ENCODE assay signal across 11 mouse cellular contexts in the genomic region with DNA sequence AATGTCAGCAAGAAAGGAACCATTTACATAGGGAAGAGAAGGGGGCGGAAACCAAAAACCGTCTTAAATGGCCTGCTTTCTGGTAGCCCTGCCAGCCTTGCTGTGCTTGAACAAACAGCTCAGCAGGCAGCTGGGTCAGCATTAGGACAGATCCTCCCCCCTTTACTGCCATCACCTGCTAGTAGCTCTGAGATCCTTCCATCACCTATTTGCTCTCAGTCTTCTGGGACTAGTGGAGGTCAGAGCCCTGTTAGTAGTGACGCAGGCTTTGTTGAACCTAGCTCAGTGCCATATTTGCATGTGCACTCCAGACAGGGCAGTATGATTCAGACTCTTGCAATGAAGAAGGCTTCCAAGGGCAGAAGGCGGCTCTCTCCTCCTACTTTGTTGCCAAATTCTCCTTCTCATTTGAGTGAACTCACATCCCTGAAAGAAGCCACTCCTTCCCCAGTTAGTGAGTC. TPM values are rescaled to one million over a fixed set of nuclear protein-coding genes. Genes with fewer than 3 reads are reported as not detected.
DNase-seq lines count a peak whose midpoint lies in the region; ATAC-seq and TF ChIP-seq lines count a peak whose summit lies in the region.
"Had no signal": no experiment of that assay in that cellular context is flagged by ENCODE, and none has a peak within 500 bp of the region (broad histone marks: within the 10 kb centered on the region; RNA-seq: fewer than 3 reads in every experiment).

No protein-coding gene starts in this region.

- H3K4me1 ChIP-seq in cerebellum, adult 2 months (ENCODE audit: control insufficient read depth, insufficient read depth, low read length), result peaks cover 7% of the 10 kb centered on the region
- H3K4me1 ChIP-seq in liver, adult 2 months (ENCODE audit: control insufficient read depth, insufficient read depth, low read length), result no peaks in the 10 kb centered on the region
- no peaks in the 10 kb centered on the region for H3K4me1 ChIP-seq in liver, embryonic 11.5 days (replicated peaks; ENCODE audit: control insufficient read depth, insufficient read depth, low read length)
- peaks cover 44% of the 10 kb centered on the region for H3K4me1 ChIP-seq in neural tube, embryonic 13.5 days (replicated peaks)
- H3K4me1 ChIP-seq: stomach, embryonic 15.5 days had no signal

- H3K4me2 ChIP-seq in liver, embryonic 11.5 days, result no peak overlapping the region
- H3K4me2 ChIP-seq in neural tube, embryonic 13.5 days, result no peak overlapping the region
- H3K4me2 ChIP-seq: stomach, embryonic 15.5 days had no signal

- H3K36me3 ChIP-seq in liver, adult 2 months (ENCODE audit: control insufficient read depth, insufficient read depth, low read length), result peaks cover 48% of the 10 kb centered on the region
- H3K36me3 ChIP-seq in liver, embryonic 11.5 days (ENCODE audit: control insufficient read depth, insufficient read depth, low read length), result peaks cover 25% of the 10 kb centered on the region
- peaks cover 48% of the 10 kb centered on the region for H3K36me3 ChIP-seq in neural tube, embryonic 13.5 days

- H3K4me3 ChIP-seq in cerebellum, adult 2 months (replicated peaks; ENCODE audit: insufficient read depth, low read depth, low read length), result no peak overlapping the region
- H3K4me3 ChIP-seq in liver, adult 2 months (ENCODE audit: insufficient read depth, low read depth, low read length), result no peak overlapping the region
- H3K4me3 ChIP-seq in liver, embryonic 11.5 days (ENCODE audit: low read depth, low read length), result no peak overlapping the region
- no peak overlapping the region for H3K4me3 ChIP-seq in neural tube, embryonic 13.5 days
- H3K4me3 ChIP-seq: stomach, embryonic 15.5 days had no signal

- H3K27me3 ChIP-seq in cerebellum, adult 2 months (ENCODE audit: control insufficient read depth, insufficient read depth, low read length), result no peaks in the 10 kb centered on the region
- no peaks in the 10 kb centered on the region for H3K27me3 ChIP-seq in liver, adult 2 months (ENCODE audit: control insufficient read depth, insufficient read depth, low read length)
- no peaks in the 10 kb centered on the region for H3K27me3 ChIP-seq in liver, embryonic 11.5 days (replicated peaks; ENCODE audit: control insufficient read depth, insufficient read depth, low read length)
- no peaks in the 10 kb centered on the region for H3K27me3 ChIP-seq in neural tube, embryonic 13.5 days
- H3K27me3 ChIP-seq: stomach, embryonic 15.5 days had no signal

- DNase-seq in cerebellum, adult 2 months, result peak; percentile 21
- no peak for DNase-seq in cerebellum, adult 11-12 months
- peak; percentile 52 for DNase-seq in liver, adult 2 months (ENCODE audit: extremely low read depth, low read depth, low spot score)
- DNase-seq in liver, embryonic 11.5 days (ENCODE audit: low spot score), result no peak
- DNase-seq in embryo, embryonic 9.5 days (ENCODE audit: extremely low spot score), result peak; percentile 25
- DNase-seq in right cerebral cortex, postnatal 25 days, result no peak
- no peak for DNase-seq in gastrocnemius, postnatal 25 days
- DNase-seq: gastrocnemius, postnatal 10 days had no signal

- 0 out of 2 replicates have a peak overlapping the region, but pooled peaks have one; percentile 5 for H3K27ac ChIP-seq in cerebellum, adult 2 months (ENCODE audit: insufficient read depth, low read length)
- H3K27ac ChIP-seq in liver, adult 2 months (replicated peaks; ENCODE audit: insufficient read depth, low read depth, low read length), result no peak overlapping the region
- no peak overlapping the region for H3K27ac ChIP-seq in liver, embryonic 11.5 days (ENCODE audit: low read depth, low read length)
- peak overlapping the region; percentile 64 for H3K27ac ChIP-seq in neural tube, embryonic 13.5 days (replicated peaks)
- H3K27ac ChIP-seq: stomach, embryonic 15.5 days had no signal

- TF ChIP-seq POLR2A in cerebellum, adult 2 months (IDR thresholded peaks at IDR 0.05; ENCODE audit: borderline replicate concordance, insufficient read depth, low read length), result no peak
- no peak for TF ChIP-seq POLR2A in liver, adult 2 months (IDR thresholded peaks at IDR 0.05; ENCODE audit: extremely low read depth, insufficient read depth, low read length)

- WGBS in cerebellum, adult 2 months, result 13% methylated on average over 4 of the region's 4 CpGs
- 60% methylated on average over 4 of the region's 4 CpGs for WGBS in liver, adult 2 months
- 72% methylated on average over 4 of the region's 4 CpGs for WGBS in liver, embryonic 11.5 days
- WGBS in neural tube, embryonic 13.5 days, result 13% methylated on average over 4 of the region's 4 CpGs

- peaks cover 8% of the 10 kb centered on the region; the same call in 1 of the 2 replicates for H3K79me2 ChIP-seq in liver, adult 2 months (ENCODE audit: control insufficient read depth, insufficient read depth, low read length)

- H3K9ac ChIP-seq in liver, adult 2 months (ENCODE audit: low read depth, low read length), result no peak overlapping the region
- H3K9ac ChIP-seq in liver, embryonic 11.5 days (ENCODE audit: low read depth, low read length), result no peak overlapping the region
- no peak overlapping the region for H3K9ac ChIP-seq in neural tube, embryonic 13.5 days
- H3K9ac ChIP-seq: stomach, embryonic 15.5 days had no signal

- no peak for TF ChIP-seq CTCF in cerebellum, adult 2 months (IDR thresholded peaks at IDR 0.05; ENCODE audit: borderline replicate concordance, insufficient read depth, low read depth, low read length)
- no peak for TF ChIP-seq CTCF in liver, adult 2 months (IDR thresholded peaks at IDR 0.05; ENCODE audit: low read depth, low read length)

- H3K9me3 ChIP-seq in liver, embryonic 11.5 days (ENCODE audit: control insufficient read depth, low read length), result no peaks in the 10 kb centered on the region
- no peaks in the 10 kb centered on the region for H3K9me3 ChIP-seq in neural tube, embryonic 13.5 days
- H3K9me3 ChIP-seq: stomach, embryonic 15.5 days had no signal

- no peak for ATAC-seq in liver, embryonic 11.5 days (replicated peaks; ENCODE audit: low FRiP score)
- ATAC-seq in neural tube, embryonic 13.5 days (ENCODE audit: low read depth), result peak; percentile 77
- ATAC-seq: inflammation-experienced regulatory T-cells, adult 6 months had no signal

RNA-seq across cellular contexts. Expression of gene Dap3, which starts 33.0 kb away (rescaled TPM):
- polyA plus RNA-seq in cerebellum, adult 2 months (2012; rRNA removed), result 125 and 131 TPM in 2 replicates
- 50.6 and 66.8 TPM in 2 replicates for total RNA-seq in liver, adult 2 months (2014; rRNA removed)
- 21.8 and 32.6 TPM in 2 replicates for polyA plus RNA-seq in liver, adult 2 months (2012; rRNA removed)
- polyA plus RNA-seq in liver, embryonic 11.5 days (2014; fragmentation: Nextera tagmentation; extraction: Ambion mirVana), result 205 and 214 TPM in 2 replicates
- 145 and 152 TPM in 2 replicates for polyA plus RNA-seq in neural tube, embryonic 13.5 days (2015; fragmentation: Nextera tagmentation; extraction: Ambion mirVana)
- 10 to 100 TPM; 65.7 to 75.2 TPM for total RNA-seq in gastrocnemius, postnatal 25 days (2021)

RNA-seq across cellular contexts. Expression of gene Ash1l, which starts 33.5 kb away (rescaled TPM):
- polyA plus RNA-seq in cerebellum, adult 2 months (2012; rRNA removed), result 32.2 and 32.7 TPM in 2 replicates
- 11.8 and 14.4 TPM in 2 replicates for total RNA-seq in liver, adult 2 months (2014; rRNA removed)
- polyA plus RNA-seq in liver, adult 2 months (2012; rRNA removed), result 3.3 and 3.9 TPM in 2 replicates
- polyA plus RNA-seq in liver, embryonic 11.5 days (2014; fragmentation: Nextera tagmentation; extraction: Ambion mirVana), result 11.1 and 13.4 TPM in 2 replicates
- polyA plus RNA-seq in neural tube, embryonic 13.5 days (2015; fragmentation: Nextera tagmentation; extraction: Ambion mirVana), result 19.1 and 20.6 TPM in 2 replicates
- total RNA-seq in gastrocnemius, postnatal 25 days (2021), result 10 to 100 TPM; 22.9 to 23.9 TPM

Comparison
In these comparisons a context has a peak if more than half of its experiments do, and no peak if none do; other contexts are left out.
1. DNase-seq: peak in cerebellum, adult 2 months (2 of 2), liver, adult 2 months (single experiment) and embryo, embryonic 9.5 days (single experiment); none in cerebellum, adult 11-12 months (single experiment), liver, embryonic 11.5 days (single experiment), right cerebral cortex, postnatal 25 days (single experiment) and gastrocnemius, postnatal 25 days (single experiment).
2. H3K27ac ChIP-seq: peak in cerebellum, adult 2 months (single experiment) and neural tube, embryonic 13.5 days (single experiment); none in liver, adult 2 months (single experiment) and liver, embryonic 11.5 days (single experiment).